Mouse (Mus musculus): ENCODE measurements around the gene Nr4a3. TPM values are rescaled to one million over a fixed set of nuclear protein-coding genes. Genes with fewer than 3 reads are reported as not detected.

Gene Nr4a3
- polyA plus RNA-seq, 1 experiment = 2.7 TPM

DNA sequence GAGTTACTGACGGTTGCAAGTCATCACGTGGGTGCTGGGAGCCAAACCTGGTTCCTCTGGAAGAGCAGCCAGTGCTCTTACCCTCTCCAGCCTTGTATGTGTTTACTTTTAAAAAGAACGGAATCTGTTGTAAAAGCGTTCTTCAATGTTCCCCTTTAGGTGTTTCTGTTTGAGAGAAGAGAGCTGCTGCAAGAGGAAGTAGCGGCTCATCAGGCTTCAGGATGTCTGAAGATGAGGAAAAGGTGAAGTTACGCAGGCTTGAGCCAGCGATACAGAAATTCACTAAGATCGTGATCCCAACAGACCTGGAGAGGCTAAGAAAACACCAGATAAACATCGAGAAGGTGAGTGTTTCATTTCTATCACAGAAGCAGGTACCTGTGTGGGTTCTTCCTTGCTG lies 86.7 kb downstream of the Nr4a3 start:
- H3K27ac ChIP-seq (ENCODE audit: insufficient read depth, low read length) = no peak overlapping the region
- H3K4me1 ChIP-seq (ENCODE audit: control insufficient read depth, insufficient read depth, low read length) = no peaks in the 10 kb centered on the region
- no peak for TF ChIP-seq POLR2A (IDR thresholded peaks at IDR 0.05; ENCODE audit: low read depth, low read length)
- no peak for TF ChIP-seq CTCF (IDR thresholded peaks at IDR 0.05; ENCODE audit: borderline replicate concordance, insufficient read depth, low read length)
- no peak overlapping the region for H3K4me3 ChIP-seq (ENCODE audit: insufficient read depth, low read length)

DNA sequence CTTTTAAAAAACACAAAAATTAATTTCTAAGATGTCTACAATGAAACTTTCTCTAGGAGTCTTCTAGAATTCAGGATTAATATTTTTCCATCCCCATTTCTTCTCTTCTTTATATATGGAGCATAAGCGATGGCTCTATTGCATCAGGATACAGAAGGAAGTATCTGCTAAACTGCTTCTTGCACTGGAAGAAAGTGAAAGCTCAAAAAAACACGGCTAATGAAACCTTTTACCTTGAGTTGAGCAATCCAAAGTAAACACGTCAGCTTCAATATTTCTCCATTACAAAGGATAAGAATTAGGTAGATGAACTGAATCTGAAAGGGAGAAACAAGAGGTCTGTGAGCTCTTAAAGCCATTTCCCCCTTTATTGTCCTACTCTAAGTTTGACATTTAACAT lies 87.8 kb downstream of the Nr4a3 start:
- Histone ChIP-seq H3K4me1 (ENCODE audit: control insufficient read depth, insufficient read depth, low read length) (no peaks in the 10 kb centered on the region), H3K4me3 (ENCODE audit: insufficient read depth, low read length) (no peak overlapping the region), H3K27ac (ENCODE audit: insufficient read depth, low read length) (no peak overlapping the region)
- TF ChIP-seq POLR2A (IDR thresholded peaks at IDR 0.05; ENCODE audit: low read depth, low read length) (no peak), CTCF (IDR thresholded peaks at IDR 0.05; ENCODE audit: borderline replicate concordance, insufficient read depth, low read length) (no peak)

Other genes starting within 250 kb of the Nr4a3 start
- gene Stx17, start 79.8 kb downstream of the Nr4a3 start, polyA plus RNA-seq (2011; ENCODE audit: insufficient read length, low read depth, missing spikeins) = 22.1 and 22.5 TPM in 2 replicates
- gene Erp44, start 234.4 kb downstream of the Nr4a3 start, polyA plus RNA-seq (2011; ENCODE audit: insufficient read length, low read depth, missing spikeins) = 82.1 and 86.6 TPM in 2 replicates
- 13.4 and 14.8 TPM in 2 replicates for gene Invs, start 234.6 kb downstream of the Nr4a3 start, polyA plus RNA-seq (2011; ENCODE audit: insufficient read length, low read depth, missing spikeins)